Mouse (Mus musculus): ENCODE measurements around the gene Dcst2.

GRCm38 (mm10) chr3:89314791-89315190 is 47.0 kb upstream of the Dcst2 start:
- TF ChIP-seq POLR2A (IDR thresholded peaks at IDR 0.05; ENCODE audit: low read depth, low read length) (no peak), CTCF (IDR thresholded peaks at IDR 0.05; ENCODE audit: borderline replicate concordance, insufficient read depth, low read length) (no peak)
